Mouse (Mus musculus): ENCODE measurements at regions not wholly inside any gene's neighbourhood (a gene's known extent, or its start where the extent isn't known, plus 50 kb on each side); places are given as distances from the start of the nearest gene placed in this dataset.

DNA sequence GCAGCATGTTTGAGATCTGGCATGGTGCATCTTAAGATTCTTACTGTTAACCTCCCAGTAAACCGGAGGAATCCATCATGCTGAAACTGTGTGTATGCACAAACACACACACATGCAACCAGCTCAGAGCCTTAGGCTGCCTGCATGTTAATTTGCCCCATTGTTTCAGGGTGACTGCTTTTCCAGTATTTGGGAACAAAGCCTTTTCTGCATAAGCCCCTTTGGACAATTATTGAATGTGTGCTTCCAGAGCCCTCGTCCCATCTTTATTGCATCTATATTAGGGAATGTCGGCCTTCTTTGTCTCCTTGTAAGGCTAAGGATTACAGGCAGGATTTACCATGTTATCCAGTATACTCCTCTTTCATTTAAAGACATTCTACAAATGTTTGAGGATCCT, 397.0 kb downstream of the Meis1 start:
- Histone ChIP-seq H3K4me1 (ENCODE audit: control insufficient read depth, insufficient read depth, low read length) (0 out of 2 replicates have a peak, but pooled peaks cover 2% of the 10 kb centered on the region), H3K9me3 (ENCODE audit: control insufficient read depth, low read depth, low read length) (no peaks in the 10 kb centered on the region), H3K4me3 (ENCODE audit: low read depth, low read length) (no peak overlapping the region), H3K36me3 (ENCODE audit: control insufficient read depth, insufficient read depth, low read length) (no peaks in the 10 kb centered on the region), H3K27ac (ENCODE audit: low read length) (peak overlapping the region; percentile 1; the same call in 1 of the 2 replicates), H3K27me3 (ENCODE audit: control insufficient read depth, insufficient read depth, low read length) (no peaks in the 10 kb centered on the region), H3K9ac (replicated peaks; ENCODE audit: low read depth, low read length) (no peak overlapping the region), H3K4me2 (replicated peaks; ENCODE audit: low read depth, low read length) (no peak overlapping the region)
- WGBS: 47% methylated on average over 3 of the region's 3 CpGs
- no peak for ATAC-seq (ENCODE audit: insufficient number of reproducible peaks, insufficient read depth, low FRiP score, low read depth)

DNA sequence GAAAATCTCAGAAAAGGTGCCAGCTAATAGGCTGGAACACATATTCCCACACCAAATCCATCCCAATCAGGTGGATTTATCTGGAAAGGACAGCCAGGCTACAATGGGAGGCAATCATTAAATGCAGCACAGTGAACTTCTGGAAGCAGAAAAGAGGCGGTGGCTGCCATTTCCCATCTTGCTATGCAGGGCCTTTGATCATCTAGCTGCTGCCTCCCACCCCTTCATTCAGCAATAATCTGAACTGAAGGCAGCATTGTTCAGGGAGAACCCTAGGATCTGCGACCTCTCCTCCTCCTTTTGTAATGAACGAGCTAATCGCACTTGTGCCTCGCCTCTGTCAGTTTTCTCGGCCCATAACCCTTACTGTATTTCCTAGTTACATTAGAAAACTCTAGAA, 413.9 kb downstream of the Meis1 start:
- Histone ChIP-seq H3K9me3 (ENCODE audit: control insufficient read depth, low read depth, low read length) (no peaks in the 10 kb centered on the region), H3K36me3 (ENCODE audit: control insufficient read depth, insufficient read depth, low read length) (no peaks in the 10 kb centered on the region), H3K4me3 (ENCODE audit: low read depth, low read length) (no peak overlapping the region), H3K4me2 (replicated peaks; ENCODE audit: low read depth, low read length) (no peak overlapping the region), H3K27me3 (ENCODE audit: control insufficient read depth, insufficient read depth, low read length) (no peaks in the 10 kb centered on the region), H3K9ac (replicated peaks; ENCODE audit: low read depth, low read length) (no peak overlapping the region), H3K27ac (ENCODE audit: low read length) (no peak overlapping the region), H3K4me1 (ENCODE audit: control insufficient read depth, insufficient read depth, low read length) (no peaks in the 10 kb centered on the region)
- ATAC-seq (ENCODE audit: insufficient number of reproducible peaks, insufficient read depth, low FRiP score, low read depth): no peak
- 78% methylated on average over 6 of the region's 6 CpGs for WGBS

DNA sequence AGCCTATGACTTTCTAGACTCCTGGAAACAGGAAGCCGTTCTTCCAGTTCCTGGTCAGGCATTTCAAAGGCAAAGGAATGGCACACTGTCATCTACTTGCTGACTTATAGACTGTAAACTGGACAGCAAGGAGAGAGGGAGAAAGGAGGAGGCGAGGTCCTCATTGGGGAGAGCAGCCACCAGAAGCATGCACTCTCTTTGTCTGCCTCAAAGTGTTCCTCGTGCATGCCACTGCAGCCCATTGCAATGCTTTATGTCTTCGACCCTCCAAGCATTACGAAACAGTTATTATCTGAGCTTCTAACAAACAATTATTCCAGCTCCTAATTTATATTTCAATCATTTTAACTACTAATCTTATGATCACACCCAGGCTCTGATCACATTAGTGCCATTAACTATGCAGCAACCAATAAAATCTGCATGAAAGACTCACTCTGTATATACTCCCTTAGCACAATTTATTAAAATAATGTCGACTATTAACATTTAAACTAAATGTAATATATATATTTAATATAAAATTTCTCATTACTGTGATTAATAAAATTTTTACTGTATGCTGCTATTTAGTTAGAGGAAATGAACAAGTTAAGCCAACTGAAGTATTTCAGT, 417.1 kb downstream of the Meis1 start:
- no peak overlapping the region for H3K4me3 ChIP-seq (ENCODE audit: low read depth, low read length)
- no peak overlapping the region for H3K27ac ChIP-seq (ENCODE audit: low read length)
- WGBS: 78% methylated on average over 6 of the region's 6 CpGs
- no peak overlapping the region for H3K9ac ChIP-seq (replicated peaks; ENCODE audit: low read depth, low read length)
- ATAC-seq (ENCODE audit: insufficient number of reproducible peaks, insufficient read depth, low FRiP score, low read depth): no peak
- H3K27me3 ChIP-seq (ENCODE audit: control insufficient read depth, insufficient read depth, low read length): no peaks in the 10 kb centered on the region
- no peaks in the 10 kb centered on the region for H3K9me3 ChIP-seq (ENCODE audit: control insufficient read depth, low read depth, low read length)
- H3K4me2 ChIP-seq (replicated peaks; ENCODE audit: low read depth, low read length): no peak overlapping the region
- no peaks in the 10 kb centered on the region for H3K4me1 ChIP-seq (ENCODE audit: control insufficient read depth, insufficient read depth, low read length)
- H3K36me3 ChIP-seq (ENCODE audit: control insufficient read depth, insufficient read depth, low read length): no peaks in the 10 kb centered on the region

DNA sequence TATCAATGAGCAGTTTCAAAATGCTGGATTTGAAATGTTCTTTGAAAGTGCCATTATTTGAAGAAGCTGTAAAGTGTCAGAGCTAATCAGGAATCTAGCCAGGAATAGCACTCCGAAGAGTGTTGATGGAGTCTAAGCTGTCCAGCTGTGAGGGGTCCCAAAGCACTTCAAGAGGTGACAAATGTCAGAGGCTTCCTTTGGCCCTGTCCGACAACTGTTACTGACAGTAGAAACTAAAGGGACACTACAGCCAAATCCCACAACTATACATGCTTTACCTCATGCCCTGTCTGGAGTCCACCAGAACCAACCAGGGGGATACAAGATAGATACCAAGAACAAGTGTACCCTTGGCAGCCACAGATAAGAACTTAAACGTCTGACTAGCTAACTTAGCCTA, 420.4 kb downstream of the Meis1 start:
- no peak for ATAC-seq (ENCODE audit: insufficient number of reproducible peaks, insufficient read depth, low FRiP score, low read depth)
- H3K4me1 ChIP-seq (ENCODE audit: control insufficient read depth, insufficient read depth, low read length): no peaks in the 10 kb centered on the region
- 71% methylated on average over 3 of the region's 3 CpGs for WGBS
- H3K9me3 ChIP-seq (ENCODE audit: control insufficient read depth, low read depth, low read length): no peaks in the 10 kb centered on the region
- H3K4me2 ChIP-seq (replicated peaks; ENCODE audit: low read depth, low read length): no peak overlapping the region
- no peak overlapping the region for H3K4me3 ChIP-seq (ENCODE audit: low read depth, low read length)
- H3K27me3 ChIP-seq (ENCODE audit: control insufficient read depth, insufficient read depth, low read length): no peaks in the 10 kb centered on the region
- no peak overlapping the region for H3K27ac ChIP-seq (ENCODE audit: low read length)
- no peaks in the 10 kb centered on the region for H3K36me3 ChIP-seq (ENCODE audit: control insufficient read depth, insufficient read depth, low read length)
- H3K9ac ChIP-seq (replicated peaks; ENCODE audit: low read depth, low read length): no peak overlapping the region

DNA sequence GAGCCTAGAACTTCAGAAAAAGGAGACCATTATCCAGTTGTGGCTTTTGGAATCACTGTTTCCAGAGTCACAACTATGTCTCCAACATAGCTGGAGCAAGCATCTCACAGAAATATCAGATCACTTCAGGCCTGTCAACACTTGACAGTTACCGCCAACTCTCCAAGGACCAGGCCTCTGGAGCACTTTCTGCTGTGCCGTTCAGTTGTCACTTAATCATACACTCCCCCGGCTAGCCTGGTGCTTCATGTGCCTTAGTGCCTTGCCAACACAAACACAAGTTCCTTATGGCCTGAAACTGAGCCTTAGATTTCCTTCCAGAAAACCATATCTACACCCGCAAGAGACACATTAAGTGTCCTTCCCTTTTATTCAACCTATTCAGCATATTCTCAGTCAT, 421.8 kb downstream of the Meis1 start:
- H3K9me3 ChIP-seq (ENCODE audit: control insufficient read depth, low read depth, low read length): no peaks in the 10 kb centered on the region
- no peak overlapping the region for H3K27ac ChIP-seq (ENCODE audit: low read length)
- no peak for ATAC-seq (ENCODE audit: insufficient number of reproducible peaks, insufficient read depth, low FRiP score, low read depth)
- 77% methylated on average over 4 of the region's 4 CpGs for WGBS
- no peaks in the 10 kb centered on the region for H3K4me1 ChIP-seq (ENCODE audit: control insufficient read depth, insufficient read depth, low read length)
- no peak overlapping the region for H3K4me3 ChIP-seq (ENCODE audit: low read depth, low read length)
- H3K36me3 ChIP-seq (ENCODE audit: control insufficient read depth, insufficient read depth, low read length): no peaks in the 10 kb centered on the region
- H3K9ac ChIP-seq (replicated peaks; ENCODE audit: low read depth, low read length): no peak overlapping the region
- H3K4me2 ChIP-seq (replicated peaks; ENCODE audit: low read depth, low read length): no peak overlapping the region
- no peaks in the 10 kb centered on the region for H3K27me3 ChIP-seq (ENCODE audit: control insufficient read depth, insufficient read depth, low read length)

GRCm38 (mm10) chr11:18590487-18590886, 428.3 kb downstream of the Meis1 start:
- no peak for ATAC-seq (ENCODE audit: insufficient number of reproducible peaks, insufficient read depth, low FRiP score, low read depth)
- WGBS: 27% methylated on average over 1 of the region's 1 CpGs
- H3K36me3 ChIP-seq (ENCODE audit: control insufficient read depth, insufficient read depth, low read length): no peaks in the 10 kb centered on the region
- peak overlapping the region; percentile 30; the same call in 1 of the 2 replicates for H3K27ac ChIP-seq (ENCODE audit: low read length)
- H3K4me2 ChIP-seq (replicated peaks; ENCODE audit: low read depth, low read length): no peak overlapping the region
- no peaks in the 10 kb centered on the region for H3K4me1 ChIP-seq (ENCODE audit: control insufficient read depth, insufficient read depth, low read length)
- no peak overlapping the region for H3K9ac ChIP-seq (replicated peaks; ENCODE audit: low read depth, low read length)
- H3K4me3 ChIP-seq (ENCODE audit: low read depth, low read length): no peak overlapping the region
- H3K9me3 ChIP-seq (ENCODE audit: control insufficient read depth, low read depth, low read length): no peaks in the 10 kb centered on the region
- H3K27me3 ChIP-seq (ENCODE audit: control insufficient read depth, insufficient read depth, low read length): no peaks in the 10 kb centered on the region

GRCm38 (mm10) chr11:18586468-18586867, 432.3 kb downstream of the Meis1 start:
- Histone ChIP-seq H3K27ac (ENCODE audit: low read length) (no peak overlapping the region), H3K27me3 (ENCODE audit: control insufficient read depth, insufficient read depth, low read length) (no peaks in the 10 kb centered on the region), H3K9me3 (ENCODE audit: control insufficient read depth, low read depth, low read length) (no peaks in the 10 kb centered on the region), H3K36me3 (ENCODE audit: control insufficient read depth, insufficient read depth, low read length) (no peaks in the 10 kb centered on the region), H3K4me1 (ENCODE audit: control insufficient read depth, insufficient read depth, low read length) (0 out of 2 replicates have a peak, but pooled peaks cover 3% of the 10 kb centered on the region), H3K4me2 (replicated peaks; ENCODE audit: low read depth, low read length) (no peak overlapping the region), H3K4me3 (ENCODE audit: low read depth, low read length) (no peak overlapping the region), H3K9ac (replicated peaks; ENCODE audit: low read depth, low read length) (no peak overlapping the region)
- WGBS: 33% methylated on average over 3 of the region's 3 CpGs
- ATAC-seq (ENCODE audit: insufficient number of reproducible peaks, insufficient read depth, low FRiP score, low read depth): no peak

- Histone ChIP-seq H3K9me3 (ENCODE audit: control insufficient read depth, low read depth, low read length) (no peaks in the 10 kb centered on the region), H3K4me2 (replicated peaks; ENCODE audit: low read depth, low read length) (no peak overlapping the region), H3K9ac (replicated peaks; ENCODE audit: low read depth, low read length) (no peak overlapping the region), H3K4me1 (ENCODE audit: control insufficient read depth, insufficient read depth, low read length) (peaks cover 5% of the 10 kb centered on the region; the same call in 1 of the 2 replicates), H3K36me3 (ENCODE audit: control insufficient read depth, insufficient read depth, low read length) (no peaks in the 10 kb centered on the region), H3K4me3 (ENCODE audit: low read depth, low read length) (no peak overlapping the region), H3K27ac (ENCODE audit: low read length) (no peak overlapping the region), H3K27me3 (ENCODE audit: control insufficient read depth, insufficient read depth, low read length) (no peaks in the 10 kb centered on the region)
- ATAC-seq (ENCODE audit: insufficient number of reproducible peaks, insufficient read depth, low FRiP score, low read depth): no peak
- WGBS: 71% methylated on average over 8 of the region's 8 CpGs
Measured at GRCm38 (mm10) chr11:18585031-18585430, 433.8 kb downstream of the Meis1 start.

DNA sequence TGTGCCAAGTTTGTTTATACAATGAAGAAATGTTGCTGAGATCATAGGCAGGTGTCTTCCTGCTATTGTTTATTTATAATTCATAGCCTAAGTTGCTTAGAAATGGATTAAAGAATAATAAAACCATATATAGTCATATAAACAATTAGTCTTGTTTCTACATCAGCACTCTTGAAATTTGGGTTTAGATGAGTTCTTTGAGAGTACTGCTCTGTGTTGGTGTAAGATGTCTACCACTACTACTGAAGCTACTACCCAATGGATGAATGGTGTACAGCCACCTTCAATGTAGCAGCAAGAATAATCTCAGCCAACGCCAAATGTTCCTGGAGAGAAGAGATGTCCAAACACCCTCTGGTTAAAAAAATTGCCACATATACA, 436.0 kb downstream of the Meis1 start:
- no peak overlapping the region for H3K27ac ChIP-seq (ENCODE audit: low read length)
- no peak for ATAC-seq (ENCODE audit: insufficient number of reproducible peaks, insufficient read depth, low FRiP score, low read depth)
- 61% methylated on average over 1 of the region's 1 CpGs for WGBS

More for the DNA sequence above, 436.0 kb downstream of the Meis1 start:
- no peaks in the 10 kb centered on the region for H3K36me3 ChIP-seq (ENCODE audit: control insufficient read depth, insufficient read depth, low read length)
- H3K4me3 ChIP-seq (ENCODE audit: low read depth, low read length): no peak overlapping the region
- H3K4me1 ChIP-seq (ENCODE audit: control insufficient read depth, insufficient read depth, low read length): peaks cover 5% of the 10 kb centered on the region; the same call in 1 of the 2 replicates
- H3K4me2 ChIP-seq (replicated peaks; ENCODE audit: low read depth, low read length): no peak overlapping the region
- H3K27me3 ChIP-seq (ENCODE audit: control insufficient read depth, insufficient read depth, low read length): no peaks in the 10 kb centered on the region
- H3K9me3 ChIP-seq (ENCODE audit: control insufficient read depth, low read depth, low read length): no peaks in the 10 kb centered on the region
- H3K9ac ChIP-seq (replicated peaks; ENCODE audit: low read depth, low read length): no peak overlapping the region
